Mouse (Mus musculus) megakaryocyte, embryonic 14.5 days (primary cell): ENCODE results near the gene Gbp8.

Source experiments
- FLI1 ChIP-seq: IDR thresholded peaks from 2 replicates; pipeline ENCODE4 v1.6.1; 2012; ENCODE audit warnings: low read length, inconsistent platforms, mixed read lengths
- GATA1 ChIP-seq: IDR thresholded peaks from 3 replicates; pipeline ENCODE4 v1.6.1; 2012; ENCODE audit warnings: mixed read lengths, low read length, inconsistent platforms, borderline replicate concordance

DNA sequence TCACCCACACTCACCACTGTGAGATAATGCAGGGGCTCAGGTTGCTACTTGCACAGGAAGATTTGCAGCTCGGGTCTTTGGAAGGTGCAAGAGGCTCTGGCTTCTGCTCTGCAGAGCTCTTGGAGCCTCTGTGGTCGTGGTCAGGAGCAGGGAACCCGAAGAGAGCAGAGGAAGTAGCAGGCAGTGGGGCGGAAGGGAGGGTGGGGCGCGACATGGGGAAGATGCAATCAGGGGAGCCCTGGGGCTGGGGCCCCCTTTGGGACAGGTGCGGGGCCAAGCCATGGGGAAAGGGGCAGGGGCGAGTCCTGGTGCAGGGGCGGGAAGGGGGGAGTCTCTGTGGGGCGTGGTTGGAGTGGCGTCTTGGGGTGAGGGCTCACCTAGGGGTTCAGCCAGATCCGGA lies 156.8 kb downstream of the Gbp8 start, which contains the start of gene Abcg3:
- TF ChIP-seq GATA1: no peak
- no peak for TF ChIP-seq FLI1
